Mouse (Mus musculus) cortical plate, adult 2 months (tissue): Measurements from ENCODE around the gene Ncapg.

Experiments
- CTCF ChIP-seq: fragments of 200-500 bp; IDR thresholded peaks from 2 replicates; pipeline ENCODE4 v1.5.1; 2011; ENCODE audit warnings: mild to moderate bottlenecking, control low read depth, low read length; ENCODE audit not compliant: insufficient read depth; ENCODE audit errors: extremely low read depth
- POLR2A ChIP-seq: fragments of 200-500 bp; IDR thresholded peaks from 2 replicates; pipeline ENCODE4 v1.6.1; 2011; ENCODE audit warnings: mild to moderate bottlenecking, low read length, control low read depth; ENCODE audit not compliant: insufficient read depth; ENCODE audit errors: extremely low read depth

GRCm38 (mm10) chr5:45737911-45738310 is 68.2 kb downstream of the Ncapg start:
- TF ChIP-seq CTCF (no peak), POLR2A (no peak)
